Mouse (Mus musculus) fat pad, adult 2 months (tissue): ENCODE measurements around the gene Pgam5.

Experiments used
- DNase-seq: peaks from one replicate; pipeline ENCODE4 v3.0.0-alpha.2; 2011; ENCODE audit warnings: low read depth, low spot score; ENCODE audit errors: extremely low read depth

Gene Pgam5

DNA sequence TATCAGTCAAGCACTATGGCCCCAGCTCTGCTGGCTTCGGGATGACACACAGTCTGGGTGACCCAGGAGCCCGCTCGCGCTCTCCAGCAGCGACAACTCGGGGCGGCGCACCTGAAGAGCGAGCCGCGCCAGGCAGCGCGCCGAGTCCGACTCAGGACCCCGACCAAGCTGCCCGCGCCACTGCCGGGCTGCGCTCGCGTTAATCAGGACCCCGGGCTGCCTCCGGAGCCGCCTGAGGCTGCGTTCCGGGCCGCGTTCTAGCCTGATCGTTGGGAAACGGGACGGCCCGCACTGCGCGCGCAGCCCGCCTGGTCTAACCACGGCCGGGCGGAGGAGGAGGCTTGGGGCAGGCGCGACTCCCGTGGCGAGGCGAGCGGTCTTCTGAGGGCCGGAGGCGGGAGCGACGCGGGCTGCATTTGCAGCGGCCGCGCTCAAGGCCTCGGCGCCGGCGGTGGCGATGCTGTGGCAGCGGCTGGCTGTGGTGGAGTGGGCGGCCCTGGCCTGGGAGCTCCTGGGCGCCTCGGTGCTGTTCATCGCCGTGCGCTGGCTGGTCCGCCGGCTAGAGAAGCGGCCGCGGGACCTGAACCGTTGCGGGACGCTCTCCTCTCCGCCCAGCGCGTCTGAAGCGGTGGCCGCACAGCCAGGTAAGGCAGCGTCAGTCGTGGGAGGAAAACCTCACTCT, 38.8 kb downstream of the Pgam5 start, which contains the start of gene Ankle2:
Ankle2 (plus strand) TSS at position 225 of the 682 bp plus-strand sequence.
- no peak for DNase-seq

- DNase-seq: no peak
These were observed 39.3 kb downstream of the Pgam5 start for GRCm38 (mm10) chr5:110230401-110230779.

DNA sequence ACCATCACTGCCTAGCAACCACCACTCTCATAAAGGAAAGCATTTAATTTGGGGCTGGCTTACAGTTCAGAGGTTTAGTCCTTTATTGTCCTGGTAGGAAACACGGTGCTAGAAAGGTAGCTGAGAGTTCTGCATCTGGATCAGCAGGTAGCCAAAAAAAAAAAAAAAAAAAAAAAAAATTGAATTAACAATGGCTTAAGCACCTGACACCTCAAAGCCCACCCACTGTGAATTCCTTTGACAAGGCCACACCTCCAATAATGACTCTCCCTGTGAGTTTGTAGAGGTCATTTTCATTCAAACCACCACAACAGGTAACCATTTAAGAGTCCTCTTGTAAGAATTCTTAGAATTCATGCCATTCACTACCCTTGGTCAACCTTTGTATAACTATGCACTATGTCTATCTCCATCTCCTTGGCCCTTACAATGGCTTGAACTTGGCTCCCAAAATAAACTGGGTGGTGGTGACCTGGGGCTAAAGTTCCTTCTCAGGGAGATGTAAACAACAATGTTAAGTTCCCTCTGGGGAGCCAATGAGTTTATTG, 42.3 kb downstream of the Pgam5 start:
- no peak for DNase-seq

GRCm38 (mm10) chr5:110225056-110225455, 44.7 kb downstream of the Pgam5 start:
- peak; percentile 80 for DNase-seq

DNA sequence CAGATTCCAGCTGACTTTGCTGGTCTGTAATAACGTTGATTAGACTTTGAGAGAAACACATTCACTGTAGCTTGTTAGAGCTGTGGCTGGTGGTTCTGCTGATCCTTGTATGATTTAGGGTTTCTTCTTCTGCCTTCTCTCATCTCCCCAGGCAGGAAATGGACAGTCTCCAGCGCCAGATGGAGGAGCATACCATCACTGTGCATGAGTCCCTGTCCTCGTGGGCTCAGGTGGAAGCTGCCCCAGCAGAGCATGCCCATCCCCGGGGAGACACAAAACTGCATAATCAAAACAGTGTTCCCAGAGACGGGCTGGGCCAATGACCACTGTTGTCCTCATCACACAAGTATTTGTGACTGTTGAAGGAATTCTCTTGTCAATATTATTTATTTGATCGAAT, 47.0 kb downstream of the Pgam5 start:
- no peak for DNase-seq

DNA sequence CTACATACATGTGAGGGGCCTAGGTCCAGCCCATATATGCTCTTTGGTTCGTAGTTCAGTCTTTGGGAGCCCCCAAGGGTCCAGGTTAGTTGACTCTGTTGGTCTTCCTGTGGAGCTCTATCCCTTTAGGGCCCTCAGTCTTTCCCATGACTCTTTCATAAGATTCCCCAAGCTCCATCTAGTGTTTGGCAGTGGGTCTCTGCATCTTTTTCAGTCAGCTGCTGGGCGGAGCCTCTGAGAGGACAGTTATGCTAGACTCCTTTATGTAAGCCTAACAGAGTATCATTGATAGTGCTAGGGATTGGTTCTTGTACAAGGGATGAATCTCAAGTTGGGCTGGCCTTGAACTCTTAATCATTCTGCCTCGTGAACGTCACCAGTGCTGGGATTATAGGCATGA, 49.4 kb downstream of the Pgam5 start:
- DNase-seq: no peak

DNA sequence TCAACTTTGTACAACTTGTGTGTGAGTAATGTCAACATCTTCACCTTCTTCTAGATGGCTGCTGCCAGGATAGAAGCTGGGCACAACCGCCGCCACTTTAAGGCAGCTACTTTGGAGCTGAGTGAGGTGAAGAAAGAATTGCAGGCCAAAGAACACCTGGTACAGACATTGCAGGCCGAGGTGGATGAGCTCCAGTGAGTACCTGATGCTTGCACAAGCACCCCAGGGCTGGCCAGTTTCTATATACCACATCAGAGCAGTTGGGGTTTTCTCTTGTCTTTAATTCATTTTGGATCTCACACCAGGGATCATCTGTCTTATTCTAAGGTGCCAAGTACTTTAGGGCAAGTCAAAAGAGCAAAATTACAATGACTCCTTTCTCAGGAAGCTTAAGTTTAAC, 52.9 kb downstream of the Pgam5 start:
- DNase-seq: peak; percentile 83

GRCm38 (mm10) chr5:110211312-110211711, 58.4 kb downstream of the Pgam5 start:
- no peak for DNase-seq
